Mouse (Mus musculus) brain, embryonic 14.5 days (tissue): ENCODE data around the gene Ppm1b.

Experiments
- CTCF ChIP-seq: fragments of 200-500 bp; IDR thresholded peaks from 2 replicates; pipeline ENCODE4 v1.5.1; 2012; ENCODE audit warnings: inconsistent platforms, mild to moderate bottlenecking, moderate library complexity, borderline replicate concordance; ENCODE audit not compliant: insufficient read depth, insufficient read length; ENCODE audit errors: extremely low read depth
- POLR2A ChIP-seq: fragments of 200-500 bp; IDR thresholded peaks from 2 replicates; pipeline ENCODE4 v1.6.1; 2012; ENCODE audit warnings: mild to moderate bottlenecking, inconsistent platforms, borderline replicate concordance; ENCODE audit not compliant: poor library complexity, insufficient read depth, insufficient read length, severe bottlenecking; ENCODE audit errors: extremely low read depth

DNA sequence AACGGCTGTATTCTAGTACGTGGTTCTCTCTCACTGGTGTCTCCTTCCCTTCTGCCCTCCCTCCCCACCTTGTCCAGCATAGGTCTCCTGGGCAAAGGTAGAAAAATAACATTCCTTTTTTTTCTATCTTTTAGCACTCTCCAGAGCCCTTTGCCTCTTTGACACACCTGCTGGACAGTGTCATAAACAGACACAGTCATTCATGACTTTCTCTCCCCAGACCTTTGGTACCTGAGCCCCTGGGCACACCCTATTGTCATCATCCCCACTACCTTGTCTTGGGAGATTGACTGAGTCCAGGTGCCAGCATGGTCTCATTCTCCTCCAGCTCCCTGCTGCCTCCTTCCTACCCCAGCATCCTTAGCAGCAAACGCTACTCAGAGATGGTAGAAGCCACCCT lies 76.5 kb downstream of the Ppm1b start:
- TF ChIP-seq CTCF (no peak), POLR2A (no peak)
